Mouse (Mus musculus) small intestine, adult 2 months (tissue): ENCODE data around the gene Cul4a.
"Not testable (repeated sequence)": the region's sequence is repeated elsewhere in the genome, so short reads cannot be mapped to it uniquely, and the experiment has no call there.

Experiments used
- CTCF ChIP-seq: fragments of 200-500 bp; IDR thresholded peaks from 2 replicates; pipeline ENCODE4 v1.5.1; 2012; ENCODE audit warnings: low read depth, mild to moderate bottlenecking, control low read depth, inconsistent platforms, low read length, moderate library complexity, mixed read lengths; ENCODE audit not compliant: insufficient replicate concordance, insufficient read length; ENCODE audit errors: extremely low read depth
- POLR2A ChIP-seq: fragments of 200-500 bp; IDR thresholded peaks from 2 replicates; pipeline ENCODE4 v1.6.1; 2012; ENCODE audit warnings: low read depth, mild to moderate bottlenecking, control low read depth, inconsistent platforms, low read length, moderate library complexity

DNA sequence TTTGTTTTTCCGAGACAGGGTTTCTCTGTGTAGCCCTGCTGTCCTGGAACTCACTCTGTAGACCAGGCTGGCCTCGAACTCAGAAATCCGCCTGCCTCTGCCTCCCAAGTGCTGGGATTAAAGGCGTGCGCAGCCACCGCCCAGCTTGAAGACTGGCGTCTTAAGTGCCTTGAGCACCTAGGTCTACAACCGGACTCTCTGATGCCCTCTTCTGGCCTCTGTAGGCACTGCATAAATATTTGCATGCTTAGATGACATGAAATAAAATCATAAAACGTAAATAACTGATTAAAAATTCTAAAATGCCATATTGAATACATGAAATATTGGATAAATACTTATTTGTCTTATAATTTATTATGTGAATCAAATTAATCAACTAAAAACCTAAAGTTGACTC, 26.8 kb downstream of the Cul4a start:
- TF ChIP-seq CTCF: peak; percentile 35; the same call in 1 of the 2 replicates
- not testable (repeated sequence) for TF ChIP-seq POLR2A
